Mouse (Mus musculus) layer of hippocampus, adult 9-10 months (tissue): ENCODE results near the gene Ell2.
"Not testable (repeated sequence)": the region's sequence is repeated elsewhere in the genome, so short reads cannot be mapped to it uniquely, and the experiment has no call there.

ENCODE experiments used
- DNase-seq: peaks from one replicate; pipeline ENCODE4 v3.0.0; 2022; ENCODE audit warnings: low spot score

Ell2 gene

GRCm38 (mm10) chr13:75706457-75706856 is at the start of gene Ell2:
Ell2 (plus strand) TSS chr13:75706757.
- no peak for DNase-seq

GRCm38 (mm10) chr13:75685438-75685837 is 21.1 kb upstream of the Ell2 start:
- no peak for DNase-seq

- no peak for DNase-seq
Observed at GRCm38 (mm10) chr13:75686995-75687394, 19.6 kb upstream of the Ell2 start.

GRCm38 (mm10) chr13:75691625-75692024 is 14.9 kb upstream of the Ell2 start:
- DNase-seq = no peak

- DNase-seq = no peak
Observed at GRCm38 (mm10) chr13:75693081-75693480, 13.5 kb upstream of the Ell2 start.

- DNase-seq = no peak
Observed at GRCm38 (mm10) chr13:75702814-75703213, 3.7 kb upstream of the Ell2 start.

- DNase-seq = peak; percentile 81
Observed at GRCm38 (mm10) chr13:75706882-75707816, 592 bp downstream of the Ell2 start.

GRCm38 (mm10) chr13:75707821-75708636 is 1.5 kb downstream of the Ell2 start:
- DNase-seq = peak; percentile 17

- no peak for DNase-seq
Observed at GRCm38 (mm10) chr13:75708637-75709002, 2.1 kb downstream of the Ell2 start.

- DNase-seq = no peak
Observed at GRCm38 (mm10) chr13:75709026-75709778, 2.6 kb downstream of the Ell2 start.

- DNase-seq = no peak
Observed at GRCm38 (mm10) chr13:75710152-75710551, 3.6 kb downstream of the Ell2 start.

GRCm38 (mm10) chr13:75711517-75711916 is 5.0 kb downstream of the Ell2 start:
- DNase-seq = not testable (repeated sequence)

- DNase-seq = not testable (repeated sequence)
Observed at GRCm38 (mm10) chr13:75712544-75712943, 6.0 kb downstream of the Ell2 start.

GRCm38 (mm10) chr13:75714407-75714806 is 7.8 kb downstream of the Ell2 start:
- no peak for DNase-seq

GRCm38 (mm10) chr13:75717638-75718302 is 11.2 kb downstream of the Ell2 start:
- no peak for DNase-seq

GRCm38 (mm10) chr13:75718376-75718775 is 11.8 kb downstream of the Ell2 start:
- DNase-seq = no peak

GRCm38 (mm10) chr13:75719645-75720044 is 13.1 kb downstream of the Ell2 start:
- no peak for DNase-seq

GRCm38 (mm10) chr13:75726569-75727373 is 20.2 kb downstream of the Ell2 start:
- DNase-seq = no peak

- DNase-seq = no peak
Observed at GRCm38 (mm10) chr13:75727932-75728331, 21.4 kb downstream of the Ell2 start.

GRCm38 (mm10) chr13:75729834-75730233 is 23.3 kb downstream of the Ell2 start:
- no peak for DNase-seq

- DNase-seq = no peak
Observed at GRCm38 (mm10) chr13:75730717-75731116, 24.2 kb downstream of the Ell2 start.
